Mouse (Mus musculus) adipocyte (in vitro differentiated cells): ENCODE results near the gene Rassf4.

ENCODE experiments used
- DNase-seq: peaks from one replicate; pipeline ENCODE4 v3.0.0-alpha.2; 2016; ENCODE audit warnings: low spot score

The Rassf4 gene

DNA sequence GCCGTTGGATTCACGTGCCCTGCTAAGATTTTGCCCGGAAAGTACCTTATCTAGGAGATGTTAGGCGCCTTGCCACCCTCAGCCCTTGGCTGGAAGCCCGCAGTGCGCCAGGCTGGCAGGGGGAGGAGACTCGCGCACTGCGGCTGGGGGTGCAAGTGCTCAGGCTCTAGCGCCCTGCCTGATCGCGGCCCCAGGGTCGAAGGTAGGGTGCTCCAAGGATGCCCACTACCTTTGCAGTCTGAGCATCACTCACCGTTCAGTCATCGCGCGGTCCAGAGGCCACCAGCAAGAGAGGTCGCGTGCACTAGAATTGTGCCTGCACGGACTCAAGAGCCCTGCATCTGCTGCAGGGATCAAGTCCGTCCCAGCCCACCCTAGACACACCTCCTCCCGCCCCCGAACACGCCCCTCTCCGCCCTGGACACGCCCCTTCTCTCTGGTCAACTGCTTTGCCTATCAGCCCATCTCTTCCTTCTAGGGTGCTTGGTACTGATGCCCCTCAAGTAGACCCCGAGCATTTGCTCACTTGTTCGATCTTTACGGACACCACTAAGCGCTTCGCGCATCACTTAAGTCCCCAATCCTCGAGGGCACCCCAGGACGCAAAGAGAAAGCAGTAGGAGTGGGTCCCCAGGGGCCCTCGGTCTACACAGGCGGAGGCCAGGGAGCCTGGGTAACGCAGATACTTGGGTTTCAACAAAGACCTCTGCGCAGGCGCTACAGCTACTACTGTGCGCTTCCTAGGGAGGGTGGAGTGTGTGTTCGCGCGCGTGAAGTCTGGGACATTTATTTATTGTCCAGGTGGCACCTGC, at the start of gene Rassf4:
Gene Rassf4, minus strand, starts transcription at position 482 of the 812 bp plus-strand sequence.
- DNase-seq: no peak

- DNase-seq: peak; percentile 22
Measured at GRCm38 (mm10) chr6:116718920-116719319, 45.2 kb upstream of the Rassf4 start.

DNA sequence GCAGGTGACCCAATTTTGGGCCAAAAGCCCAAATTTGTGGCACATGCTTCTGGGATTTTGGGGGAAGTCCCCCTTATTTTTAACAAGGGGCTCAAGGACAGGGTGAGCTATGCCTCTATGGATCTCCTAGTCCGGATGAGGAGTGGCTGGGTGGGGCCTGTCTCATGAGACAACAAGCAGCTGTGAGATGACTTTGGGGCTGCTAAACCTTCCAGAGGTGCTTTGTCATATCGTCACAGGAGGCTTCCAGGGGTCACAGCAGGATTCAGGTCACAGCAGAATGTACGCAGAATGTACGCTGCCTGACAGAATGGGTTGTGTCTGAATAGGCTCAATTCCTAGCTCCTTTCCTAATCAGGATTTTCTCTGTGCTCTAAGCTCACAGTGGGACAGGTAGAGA, 44.6 kb upstream of the Rassf4 start:
- DNase-seq: no peak

DNA sequence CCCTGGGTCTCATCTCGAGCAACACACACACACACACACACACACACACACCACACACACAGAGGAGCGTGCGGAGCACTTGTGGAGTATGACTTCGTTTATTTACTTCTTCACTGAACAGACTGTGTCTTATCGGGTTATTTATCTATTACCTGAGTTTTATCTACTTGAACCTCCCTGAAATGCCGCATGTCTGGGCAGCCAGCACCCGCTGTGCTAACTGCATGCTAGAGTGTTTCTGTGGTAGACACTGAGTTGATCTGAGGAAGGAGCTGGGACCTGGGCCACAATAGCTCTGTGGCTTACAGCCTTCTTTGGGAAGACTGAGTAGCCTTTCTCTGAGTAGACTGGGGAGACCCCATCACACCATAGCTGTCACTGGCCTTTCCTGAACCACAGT, 44.1 kb upstream of the Rassf4 start:
- DNase-seq: no peak

GRCm38 (mm10) chr6:116716666-116717065, 42.9 kb upstream of the Rassf4 start, which contains the start of gene Tmem72:
Gene Tmem72 (minus strand): TSS chr6:116716913.
- DNase-seq: no peak

DNA sequence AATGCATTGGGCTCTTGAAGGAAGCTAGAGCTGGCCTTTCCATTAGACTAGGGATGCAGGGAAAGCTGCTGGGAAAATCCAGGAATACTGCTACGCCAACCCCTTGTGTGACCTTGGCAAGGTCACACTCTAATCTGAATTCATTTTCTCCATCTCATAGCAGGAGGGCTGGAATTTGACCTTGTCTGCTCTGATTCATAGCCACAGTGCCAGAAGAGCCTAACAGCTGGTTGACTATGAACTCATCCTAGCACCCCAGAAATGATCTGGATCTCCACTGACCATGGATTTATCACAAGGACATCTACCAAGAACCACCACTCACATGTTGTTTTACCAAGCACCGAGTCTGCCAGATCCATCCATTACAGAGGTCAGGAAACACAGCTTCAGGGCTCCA, 41.4 kb upstream of the Rassf4 start:
- no peak for DNase-seq

- DNase-seq: no peak
Measured at GRCm38 (mm10) chr6:116714576-116714975, 40.8 kb upstream of the Rassf4 start.

DNA sequence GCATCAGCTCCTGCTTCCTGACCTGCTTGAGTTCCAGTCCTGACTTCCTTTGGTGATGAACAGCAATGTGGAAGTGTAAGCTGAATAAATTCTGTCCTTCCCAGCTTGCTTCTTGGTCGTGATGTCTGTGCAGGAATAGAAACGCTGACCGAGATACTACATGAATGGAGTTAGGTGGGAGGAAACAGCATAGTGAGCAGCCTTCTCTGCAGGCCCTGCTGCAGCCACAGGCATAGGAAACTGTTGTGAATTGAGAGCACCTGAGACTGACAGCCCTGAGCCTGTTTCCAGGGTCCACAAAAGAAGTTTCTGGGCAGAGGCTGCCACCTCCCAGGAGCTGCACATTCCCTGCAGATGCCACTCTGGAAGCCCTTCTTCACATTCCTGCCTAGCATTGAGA, 40.2 kb upstream of the Rassf4 start:
- DNase-seq: no peak

DNA sequence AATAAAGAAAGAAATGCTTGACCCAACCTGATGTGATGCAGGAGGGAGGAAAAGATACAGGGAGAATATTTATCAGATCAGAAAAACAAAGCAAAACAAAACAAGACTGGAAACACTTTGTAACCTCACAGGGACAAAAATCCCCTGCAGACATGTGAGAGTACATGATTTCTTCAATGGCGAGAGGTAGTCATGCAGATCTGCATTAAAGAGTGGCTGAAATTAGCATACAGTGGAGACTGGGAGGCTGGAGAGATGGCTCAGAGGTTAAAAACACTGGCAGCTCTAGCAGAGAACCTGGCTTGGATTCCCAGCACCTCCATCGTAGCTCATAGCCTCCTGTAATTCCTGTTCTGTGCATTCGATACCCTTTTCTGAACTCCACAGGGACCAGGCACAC, 38.8 kb upstream of the Rassf4 start:
- no peak for DNase-seq

- no peak for DNase-seq
Measured at GRCm38 (mm10) chr6:116712062-116712461, 38.3 kb upstream of the Rassf4 start.

GRCm38 (mm10) chr6:116704320-116704719, 30.6 kb upstream of the Rassf4 start:
- DNase-seq: no peak

DNA sequence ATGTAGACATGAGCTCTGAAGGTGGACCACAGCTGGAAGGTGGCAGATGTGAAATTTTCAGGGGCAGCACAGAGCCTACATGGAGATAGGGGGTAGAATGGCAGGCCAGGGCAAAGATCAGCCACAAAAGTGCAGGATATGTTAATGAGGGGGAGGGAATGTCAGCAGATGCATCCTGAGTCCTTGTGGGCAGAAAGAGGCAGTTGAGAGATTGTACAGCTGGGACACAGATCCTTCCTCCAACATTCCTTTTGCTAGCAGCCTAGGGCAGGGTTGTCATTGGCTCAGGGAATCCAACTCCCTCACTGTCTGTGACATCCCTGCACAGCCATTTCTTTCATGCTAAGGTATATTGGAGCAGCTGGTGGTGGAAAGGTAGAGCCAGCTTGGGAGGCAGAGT, 27.1 kb upstream of the Rassf4 start:
- DNase-seq: no peak

DNA sequence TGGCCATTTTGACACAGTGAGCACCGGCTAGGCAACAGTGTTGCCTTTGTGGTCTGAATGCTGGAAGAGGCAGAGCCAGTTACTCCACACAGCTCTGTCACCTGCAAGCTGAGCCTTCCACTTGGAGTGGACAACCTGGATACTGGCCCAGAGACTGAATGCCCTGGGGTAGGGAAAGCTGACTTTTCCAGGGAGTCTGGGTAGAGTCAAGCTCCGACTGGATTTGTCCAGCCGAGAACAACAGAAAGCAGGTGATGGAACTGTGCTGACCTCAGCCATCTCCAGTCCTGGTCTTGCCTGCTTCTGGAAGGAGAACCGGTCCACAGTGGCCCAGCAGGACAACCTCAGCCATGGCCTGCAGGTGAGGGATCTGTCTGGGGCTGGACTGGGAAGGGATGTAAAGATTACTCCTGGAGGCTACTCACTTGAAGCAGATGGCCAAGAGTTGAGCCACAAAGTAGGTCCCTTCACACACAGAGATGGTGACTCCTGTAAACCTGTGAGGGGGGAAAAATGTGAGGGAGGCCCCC, 24.2 kb upstream of the Rassf4 start:
- DNase-seq: no peak

- peak; percentile 12 for DNase-seq
Measured at GRCm38 (mm10) chr6:116697413-116697812, 23.7 kb upstream of the Rassf4 start.

GRCm38 (mm10) chr6:116694346-116694745, 20.6 kb upstream of the Rassf4 start:
- DNase-seq: no peak

DNA sequence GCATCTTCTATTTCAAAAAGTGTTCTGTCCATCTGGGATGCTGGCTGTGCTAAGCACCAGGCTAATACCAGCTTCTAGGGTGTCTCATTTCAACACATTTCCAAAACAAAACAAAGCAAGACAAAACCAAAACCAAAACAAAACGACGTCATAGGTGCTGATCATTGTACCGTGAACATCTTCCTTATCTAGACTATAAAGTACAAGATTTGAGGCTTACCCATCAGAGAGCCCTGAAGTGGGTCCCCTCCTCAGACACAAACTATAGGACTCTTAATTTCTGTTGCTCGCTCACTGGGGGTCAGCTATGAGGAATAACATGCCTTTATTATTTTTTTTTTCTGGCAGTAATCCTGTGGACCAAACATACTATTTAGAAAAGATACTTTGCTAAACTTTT, 19.9 kb upstream of the Rassf4 start:
- no peak for DNase-seq

DNA sequence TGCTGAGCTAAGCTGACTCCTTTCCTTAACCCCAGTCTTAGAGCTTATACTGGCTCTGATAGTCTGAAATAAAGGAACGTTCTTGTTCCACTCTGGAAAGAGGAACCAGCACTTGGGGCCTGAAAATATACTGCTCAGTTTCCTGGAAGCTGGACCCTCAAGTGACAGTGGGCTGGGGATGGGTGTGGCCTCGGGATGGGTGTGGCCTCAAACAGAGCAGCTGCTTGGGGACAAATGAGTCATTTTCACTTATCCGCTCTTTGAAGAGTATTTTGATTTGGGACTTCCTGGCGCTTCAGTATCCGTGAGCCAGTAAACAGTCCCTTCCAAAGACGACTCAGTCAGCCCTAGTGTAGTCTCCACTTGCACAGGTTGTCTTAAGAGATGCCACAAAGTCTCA, 8.6 kb upstream of the Rassf4 start:
- DNase-seq: no peak

- no peak for DNase-seq
Measured at GRCm38 (mm10) chr6:116679563-116680288, 6.0 kb upstream of the Rassf4 start.

GRCm38 (mm10) chr6:116677321-116677720, 3.6 kb upstream of the Rassf4 start:
- DNase-seq: no peak

GRCm38 (mm10) chr6:116676355-116676913, 2.7 kb upstream of the Rassf4 start:
- DNase-seq: no peak

DNA sequence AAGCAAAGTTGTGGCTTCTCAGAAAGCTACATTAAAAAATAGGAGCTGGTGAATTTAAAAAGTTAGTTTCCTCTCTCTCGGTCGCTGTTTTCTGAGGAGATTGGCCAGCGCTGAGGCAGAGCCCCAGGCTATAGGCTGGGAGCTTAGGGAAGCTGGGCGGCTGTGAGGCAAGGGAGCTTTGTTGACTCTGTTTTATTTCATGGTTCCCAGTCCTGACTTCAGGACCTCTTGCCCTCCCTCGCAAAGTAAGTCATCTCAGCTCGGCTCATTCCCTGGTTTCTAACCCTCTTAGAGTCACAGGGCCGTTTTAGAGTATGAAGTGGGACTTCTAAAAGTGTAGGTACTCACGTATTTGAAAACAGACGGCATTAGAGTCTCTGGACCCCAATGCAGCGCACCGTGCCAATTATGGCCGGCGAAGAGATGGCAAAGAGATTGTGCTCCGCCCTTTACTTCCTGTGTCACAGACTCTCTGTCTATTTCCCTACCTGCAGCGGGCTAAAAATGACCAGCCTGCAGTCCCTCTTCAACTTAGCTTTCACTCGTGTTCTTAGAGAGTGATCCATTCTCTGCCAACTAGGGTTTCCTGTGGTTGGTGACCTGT, 633 bp upstream of the Rassf4 start:
- no peak for DNase-seq

DNA sequence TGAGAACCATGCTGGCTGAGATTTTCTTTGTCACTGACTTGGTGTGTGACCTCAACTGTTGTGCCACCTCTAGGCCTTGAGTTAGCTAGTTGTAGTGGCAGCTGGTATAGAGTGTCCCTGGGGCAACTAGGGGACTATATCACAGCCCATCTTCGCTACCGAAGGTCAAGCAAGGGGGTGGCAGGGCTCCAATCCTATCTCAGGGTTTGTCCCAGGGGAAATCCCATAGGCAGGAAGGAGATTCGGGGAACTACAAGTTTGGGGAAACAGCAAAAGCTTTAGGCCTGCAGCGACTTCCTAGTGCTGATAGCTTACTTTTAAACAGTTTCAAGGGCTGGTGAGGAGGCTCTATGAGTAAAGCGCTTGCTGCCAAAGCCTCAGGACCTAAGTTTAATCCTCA, 1.4 kb downstream of the Rassf4 start:
- DNase-seq: no peak
